Mouse (Mus musculus): ENCODE measurements around the gene Rem1. TPM values are rescaled to one million over a fixed set of nuclear protein-coding genes. Genes with fewer than 3 reads are reported as not detected.

Gene Rem1
- total RNA-seq, 1 experiment from 2014 or later, result 0.35 TPM

GRCm38 (mm10) chr2:152669639-152670484 lies 43.1 kb downstream of the Rem1 start:
- ATAC-seq (ENCODE audit: extremely low read depth, insufficient number of reproducible peaks, low FRiP score, poor library complexity, severe bottlenecking), result no peak

- ATAC-seq (ENCODE audit: extremely low read depth, insufficient number of reproducible peaks, low FRiP score, poor library complexity, severe bottlenecking), result peak; percentile 28; the same call in 1 of the 2 replicates
Measured at GRCm38 (mm10) chr2:152670983-152671641, 44.4 kb downstream of the Rem1 start.

GRCm38 (mm10) chr2:152671642-152671999 lies 44.9 kb downstream of the Rem1 start:
- ATAC-seq (ENCODE audit: extremely low read depth, insufficient number of reproducible peaks, low FRiP score, poor library complexity, severe bottlenecking), result peak; percentile 65

GRCm38 (mm10) chr2:152672166-152672565 lies 45.4 kb downstream of the Rem1 start:
- no peak for ATAC-seq (ENCODE audit: extremely low read depth, insufficient number of reproducible peaks, low FRiP score, poor library complexity, severe bottlenecking)

- no peak for ATAC-seq (ENCODE audit: extremely low read depth, insufficient number of reproducible peaks, low FRiP score, poor library complexity, severe bottlenecking)
Measured at GRCm38 (mm10) chr2:152674148-152674547, 47.4 kb downstream of the Rem1 start.

GRCm38 (mm10) chr2:152675252-152675791 lies 48.6 kb downstream of the Rem1 start:
- no peak for ATAC-seq (ENCODE audit: extremely low read depth, insufficient number of reproducible peaks, low FRiP score, poor library complexity, severe bottlenecking)

- ATAC-seq (ENCODE audit: extremely low read depth, insufficient number of reproducible peaks, low FRiP score, poor library complexity, severe bottlenecking), result 0 out of 2 replicates have a peak, but pooled peaks have one; percentile 27
Measured at GRCm38 (mm10) chr2:152678302-152678701, 51.6 kb downstream of the Rem1 start.

GRCm38 (mm10) chr2:152678925-152679324 lies 52.2 kb downstream of the Rem1 start:
- ATAC-seq (ENCODE audit: extremely low read depth, insufficient number of reproducible peaks, low FRiP score, poor library complexity, severe bottlenecking), result no peak

GRCm38 (mm10) chr2:152679701-152680355 lies 53.1 kb downstream of the Rem1 start:
- no peak for ATAC-seq (ENCODE audit: extremely low read depth, insufficient number of reproducible peaks, low FRiP score, poor library complexity, severe bottlenecking)

- ATAC-seq (ENCODE audit: extremely low read depth, insufficient number of reproducible peaks, low FRiP score, poor library complexity, severe bottlenecking), result no peak
Measured at GRCm38 (mm10) chr2:152683086-152683485, 56.3 kb downstream of the Rem1 start.

Other genes starting within 250 kb of the Rem1 start
- gene Sox12, start 228.9 kb upstream of the Rem1 start, total RNA-seq (2017), result 0.70 and 1.4 TPM in 2 replicates
- gene Zcchc3, start 211.9 kb upstream of the Rem1 start, total RNA-seq (2017), result 0.98 and 1.5 TPM in 2 replicates
- gene 6820408C15Rik, start 211.4 kb upstream of the Rem1 start, total RNA-seq (2017), result not detected in 2 replicates
- not detected in 2 replicates for gene Defb23, start 162.3 kb upstream of the Rem1 start, total RNA-seq (2017)
- gene Defb20, start 149.9 kb upstream of the Rem1 start, total RNA-seq (2017), result not detected in 2 replicates
- gene Defb22, start 136.8 kb upstream of the Rem1 start, total RNA-seq (2017), result not detected in 2 replicates
- not detected in 2 replicates for gene Defb26, start 115.3 kb upstream of the Rem1 start, total RNA-seq (2017)
- not detected in 2 replicates for gene Defb28, start 108.7 kb upstream of the Rem1 start, total RNA-seq (2017)
- not detected in 2 replicates for gene Defb29, start 86.9 kb upstream of the Rem1 start, total RNA-seq (2017)
- gene Gm17416, start 57.6 kb upstream of the Rem1 start, total RNA-seq (2017), result not detected in 2 replicates
- gene Defb21, start 54.2 kb upstream of the Rem1 start, total RNA-seq (2017), result not detected in 2 replicates
- gene Defb19, start 46.6 kb upstream of the Rem1 start, total RNA-seq (2017), result not detected in 2 replicates
- gene Defb45, start 27.6 kb upstream of the Rem1 start, total RNA-seq (2017), result not detected in 2 replicates
- gene Defb36, start 22.6 kb upstream of the Rem1 start, total RNA-seq (2017), result not detected in 2 replicates
- not detected in 2 replicates for gene Defb25, start 3.9 kb upstream of the Rem1 start, total RNA-seq (2017)
- gene H13, start 42.5 kb downstream of the Rem1 start, total RNA-seq (2017), result 89.7 and 95.5 TPM in 2 replicates
- 16.4 and 17.1 TPM in 2 replicates for gene Mcts2, start 60.1 kb downstream of the Rem1 start, total RNA-seq (2017)
- gene Id1, start 109.3 kb downstream of the Rem1 start, total RNA-seq (2017), result 16.2 and 19.4 TPM in 2 replicates
- not detected in 2 replicates for gene Cox4i2, start 127.2 kb downstream of the Rem1 start, total RNA-seq (2017)
- 25.9 and 28.7 TPM in 2 replicates for gene Bcl2l1, start 204.8 kb downstream of the Rem1 start, total RNA-seq (2017)
- 0.70 and 0.74 TPM in 2 replicates for gene Tpx2, start 221.0 kb downstream of the Rem1 start, total RNA-seq (2017)

Data from neutrophil, adult 5-6 weeks (primary cell).